Mouse (Mus musculus) E14TG2a.4 (cell line): ENCODE measurements around the gene Gm49380.

Experiments
- CTCF ChIP-seq: conservative IDR thresholded peaks from 2 replicates; pipeline ENCODE4 v1.5.1; 2014; ENCODE audit warnings: low read length
- POU5F1 ChIP-seq: IDR thresholded peaks from 2 replicates; pipeline ENCODE4 v1.6.1; 2014; ENCODE audit warnings: low read length, borderline replicate concordance

- TF ChIP-seq CTCF (no peak), POU5F1 (no peak)
Measured at GRCm38 (mm10) chr9:44107110-44107509, 6.2 kb downstream of the Gm49380 start, which contains the start of gene C1qtnf5.
